Mouse (Mus musculus): Measurements from ENCODE around the gene Acot2. TPM values are rescaled to one million over a fixed set of nuclear protein-coding genes. Genes with fewer than 3 reads are reported as not detected.
"Not testable (repeated sequence)": the region's sequence is repeated elsewhere in the genome, so short reads cannot be mapped to it uniquely, and the experiment has no call there.

Acot2 gene
- total RNA-seq, 2 experiments from 2014 or later, result 12.4 to 13.1 TPM

- no peak for DNase-seq (ENCODE audit: low spot score in 2 of 2)
Observed at GRCm38 (mm10) chr12:83997221-83997620, 9.6 kb downstream of the Acot2 start.

- peak; percentile 16 to 20 for DNase-seq (ENCODE audit: low spot score in 2 of 2)
Observed at GRCm38 (mm10) chr12:83998341-83999107, 10.9 kb downstream of the Acot2 start.

- DNase-seq (ENCODE audit: low spot score in 2 of 2), result peak in 1 of 2 experiments; percentile 26
Observed at GRCm38 (mm10) chr12:83999237-83999636, 11.6 kb downstream of the Acot2 start.

- no peak for DNase-seq (ENCODE audit: low spot score in 2 of 2)
Observed at GRCm38 (mm10) chr12:84000418-84000817, 12.8 kb downstream of the Acot2 start.

- no peak for DNase-seq (ENCODE audit: low spot score in 2 of 2)
Observed at GRCm38 (mm10) chr12:84003866-84004265, 16.2 kb downstream of the Acot2 start.

- DNase-seq (ENCODE audit: low spot score in 2 of 2), result no peak
Observed at GRCm38 (mm10) chr12:84008251-84008650, 20.6 kb downstream of the Acot2 start.

GRCm38 (mm10) chr12:84008729-84009128 is 21.1 kb downstream of the Acot2 start:
- DNase-seq (ENCODE audit: low spot score in 2 of 2), result no peak

GRCm38 (mm10) chr12:84009171-84009965 is 21.7 kb downstream of the Acot2 start, which contains the start of gene Acot1:
Gene Acot1, plus strand, starts transcription at chr12:84009490.
- DNase-seq (ENCODE audit: low spot score in 2 of 2), result peak; percentile 56 to 72

GRCm38 (mm10) chr12:84010201-84010600 is 22.5 kb downstream of the Acot2 start:
- DNase-seq (ENCODE audit: low spot score in 2 of 2), result no peak

- DNase-seq (ENCODE audit: low spot score in 2 of 2), result peak; percentile 73 to 78
Observed at GRCm38 (mm10) chr12:84011251-84012040, 23.8 kb downstream of the Acot2 start.

- DNase-seq (ENCODE audit: low spot score in 2 of 2), result peak in 1 of 2 experiments; percentile 27
Observed at GRCm38 (mm10) chr12:84013130-84013529, 25.5 kb downstream of the Acot2 start.

- DNase-seq (ENCODE audit: low spot score in 2 of 2), result no peak
Observed at GRCm38 (mm10) chr12:84013701-84014100, 26.0 kb downstream of the Acot2 start.

- DNase-seq (ENCODE audit: low spot score in 2 of 2), result not testable (repeated sequence)
Observed at GRCm38 (mm10) chr12:84020528-84020927, 32.9 kb downstream of the Acot2 start.

- not testable (repeated sequence) for DNase-seq (ENCODE audit: low spot score in 2 of 2)
Observed at GRCm38 (mm10) chr12:84022266-84022665, 34.6 kb downstream of the Acot2 start.

GRCm38 (mm10) chr12:84023052-84023745 is 35.5 kb downstream of the Acot2 start:
- no peak for DNase-seq (ENCODE audit: low spot score in 2 of 2)

- no peak for DNase-seq (ENCODE audit: low spot score in 2 of 2)
Observed at GRCm38 (mm10) chr12:84025888-84026287, 38.2 kb downstream of the Acot2 start.

GRCm38 (mm10) chr12:84028328-84028727 is 40.7 kb downstream of the Acot2 start:
- not testable (repeated sequence) for DNase-seq (ENCODE audit: low spot score in 2 of 2)

GRCm38 (mm10) chr12:84029043-84029442 is 41.4 kb downstream of the Acot2 start:
- DNase-seq (ENCODE audit: low spot score in 2 of 2), result not testable (repeated sequence)

GRCm38 (mm10) chr12:84030659-84031332 is 43.1 kb downstream of the Acot2 start:
- peak; percentile 77 to 81 for DNase-seq (ENCODE audit: low spot score in 2 of 2)

- DNase-seq (ENCODE audit: low spot score in 2 of 2), result no peak
Observed at GRCm38 (mm10) chr12:84032854-84033253, 45.2 kb downstream of the Acot2 start.

Measured in layer of hippocampus, postnatal 10 days (tissue).